Mouse (Mus musculus): ENCODE measurements at regions not wholly inside any gene's neighbourhood (a gene's known extent, or its start where the extent isn't known, plus 50 kb on each side); places are given as distances from the start of the nearest gene placed in this dataset.

- TF ChIP-seq MEF2A (IDR thresholded peaks at IDR 0.05; ENCODE audit: extremely low read depth, insufficient replicate concordance, low read depth, low read length, poor library complexity, severe bottlenecking), result no peak
- no peak for TF ChIP-seq CHD1 (IDR thresholded peaks at IDR 0.05; ENCODE audit: low read depth, low read length)
- no peak for DNase-seq (ENCODE audit: low read depth, low spot score)
Measured at GRCm38 (mm10) chr19:22081448-22081847, 57.4 kb upstream of the Trpm3 start.

More at GRCm38 (mm10) chr19:22081448-22081847, 57.4 kb upstream of the Trpm3 start:
- H3K9me3 ChIP-seq (replicated peaks; ENCODE audit: insufficient read depth, low read length), result no peaks in the 10 kb centered on the region
- no peak overlapping the region for H3K9ac ChIP-seq (ENCODE audit: control insufficient read depth, low read depth, low read length, poor library complexity, severe bottlenecking)
- H3K79me2 ChIP-seq (ENCODE audit: control insufficient read depth, insufficient read depth, low read length, poor library complexity), result no peaks in the 10 kb centered on the region
- H3K36me3 ChIP-seq (ENCODE audit: control insufficient read depth in 1 of 2, insufficient read depth in 2 of 2, low read length in 2 of 2), result no peaks in the 10 kb centered on the region
- no peak overlapping the region for H3K4me3 ChIP-seq (ENCODE audit: control insufficient read depth in 1 of 2, insufficient read depth in 1 of 2, low read depth in 2 of 2, low read length in 2 of 2)
- peaks cover 0 to 2% of the 10 kb centered on the region in 2 experiments; a peak in 1 of 4 replicates for H3K27me3 ChIP-seq (ENCODE audit: control insufficient read depth in 1 of 2, insufficient read depth in 2 of 2, low read length in 2 of 2)
- H3K4me1 ChIP-seq (ENCODE audit: control insufficient read depth in 1 of 2, insufficient read depth in 2 of 2, low read length in 2 of 2), result no peaks in the 10 kb centered on the region
- no peak overlapping the region for H3K27ac ChIP-seq (ENCODE audit: control insufficient read depth, low read depth, low read length)

All from MEL (cell line).